Mouse (Mus musculus): ENCODE data around the gene Gm21761. TPM values are rescaled to one million over a fixed set of nuclear protein-coding genes. Genes with fewer than 3 reads are reported as not detected.

Gm21761 gene
- polyA plus RNA-seq, 1 experiment from 2014 or later: not detected

Other genes starting within 250 kb of the Gm21761 start
- 567 and 577 TPM in 2 replicates for gene Hmgcs1, start 238.9 kb downstream of the Gm21761 start, polyA plus RNA-seq (2015; fragmentation: Nextera tagmentation; extraction: Ambion mirVana)
- 6.7 and 7.5 TPM in 2 replicates for gene Nim1k, start 173.4 kb downstream of the Gm21761 start, polyA plus RNA-seq (2015; fragmentation: Nextera tagmentation; extraction: Ambion mirVana)
- 26.9 and 27.1 TPM in 2 replicates for gene Zfp131, start 138.4 kb downstream of the Gm21761 start, polyA plus RNA-seq (2015; fragmentation: Nextera tagmentation; extraction: Ambion mirVana)
- not detected in 2 replicates for gene AF067063, start 99.1 kb downstream of the Gm21761 start, polyA plus RNA-seq (2015; fragmentation: Nextera tagmentation; extraction: Ambion mirVana)
- not detected in 2 replicates for gene D13Ertd608e, start 93.3 kb downstream of the Gm21761 start, polyA plus RNA-seq (2015; fragmentation: Nextera tagmentation; extraction: Ambion mirVana)
- not detected in 2 replicates for gene Tcstv1, start 34.5 kb downstream of the Gm21761 start, polyA plus RNA-seq (2015; fragmentation: Nextera tagmentation; extraction: Ambion mirVana)
- not detected in 2 replicates for gene B020031M17Rik, start 21.5 kb upstream of the Gm21761 start, polyA plus RNA-seq (2015; fragmentation: Nextera tagmentation; extraction: Ambion mirVana)
- gene Gm36079, start 97.7 kb upstream of the Gm21761 start, polyA plus RNA-seq (2015; fragmentation: Nextera tagmentation; extraction: Ambion mirVana): not detected in 2 replicates
- not detected in 2 replicates for gene Gm21188, start 122.9 kb upstream of the Gm21761 start, polyA plus RNA-seq (2015; fragmentation: Nextera tagmentation; extraction: Ambion mirVana)
- not detected in 2 replicates for gene Gm20767, start 211.0 kb upstream of the Gm21761 start, polyA plus RNA-seq (2015; fragmentation: Nextera tagmentation; extraction: Ambion mirVana)
- not detected in 2 replicates for gene Gm21818, start 243.2 kb upstream of the Gm21761 start, polyA plus RNA-seq (2015; fragmentation: Nextera tagmentation; extraction: Ambion mirVana)